Mouse (Mus musculus) heart, adult 2 months (tissue): ENCODE results near the gene Ap2s1.

Experiments
- CTCF ChIP-seq: fragments of 200-600 bp; IDR thresholded peaks from 2 replicates; pipeline ENCODE4 v1.8.1; 2022; ENCODE audit warnings: antibody characterized with exemption, mild to moderate bottlenecking, moderate library complexity
- EP300 ChIP-seq: fragments of 200-500 bp; IDR thresholded peaks from 2 replicates; pipeline ENCODE4 v1.6.1; 2011; ENCODE audit warnings: low read depth, low read length, control low read depth; ENCODE audit not compliant: insufficient read depth

DNA sequence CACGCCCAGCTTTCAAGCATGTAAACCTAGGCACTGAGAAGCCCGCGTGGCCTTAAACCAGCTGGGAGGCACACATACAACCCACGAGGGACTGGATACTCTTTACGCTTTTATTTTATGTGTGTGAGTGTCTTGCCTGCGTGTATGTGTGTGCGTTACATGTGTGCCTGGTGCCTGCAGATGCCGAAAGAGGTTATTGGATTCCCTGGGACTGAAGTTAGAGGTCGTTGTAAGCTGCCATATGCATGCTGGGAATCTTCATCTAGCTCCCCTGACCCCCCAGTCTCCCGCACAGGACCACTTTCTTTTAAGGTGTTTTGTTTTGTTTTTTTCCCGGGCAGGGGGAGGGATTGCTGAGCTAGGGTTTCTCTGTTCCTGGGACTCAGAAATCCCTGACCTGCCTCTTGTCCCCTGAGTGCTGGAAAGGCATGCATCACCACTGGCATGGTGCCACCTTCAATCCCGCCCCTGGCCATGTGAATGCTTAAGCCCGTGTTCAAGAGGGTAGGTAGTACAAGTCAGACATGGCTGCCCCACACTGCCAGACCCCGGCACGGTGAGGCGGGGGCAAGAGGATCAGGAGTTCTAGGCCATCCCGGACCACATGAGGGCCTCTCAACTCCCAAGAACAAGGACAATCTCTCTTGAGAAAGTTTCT is 45.7 kb downstream of the Ap2s1 start:
- TF ChIP-seq EP300 (no peak), CTCF (no peak)
